Mouse (Mus musculus) A20 (cell line): ENCODE measurements around the gene Gimap8.
A peak's percentile ranks its signal among the peaks of the same experiment; 100 is the strongest.
"Not testable (repeated sequence)": the region's sequence is repeated elsewhere in the genome, so short reads cannot be mapped to it uniquely, and the experiment has no call there.

Source experiments
- DNase-seq: peaks from one replicate; pipeline ENCODE4 v3.0.0-alpha.2; 2011; ENCODE audit warnings: low read depth, low spot score

The Gimap8 gene

DNA sequence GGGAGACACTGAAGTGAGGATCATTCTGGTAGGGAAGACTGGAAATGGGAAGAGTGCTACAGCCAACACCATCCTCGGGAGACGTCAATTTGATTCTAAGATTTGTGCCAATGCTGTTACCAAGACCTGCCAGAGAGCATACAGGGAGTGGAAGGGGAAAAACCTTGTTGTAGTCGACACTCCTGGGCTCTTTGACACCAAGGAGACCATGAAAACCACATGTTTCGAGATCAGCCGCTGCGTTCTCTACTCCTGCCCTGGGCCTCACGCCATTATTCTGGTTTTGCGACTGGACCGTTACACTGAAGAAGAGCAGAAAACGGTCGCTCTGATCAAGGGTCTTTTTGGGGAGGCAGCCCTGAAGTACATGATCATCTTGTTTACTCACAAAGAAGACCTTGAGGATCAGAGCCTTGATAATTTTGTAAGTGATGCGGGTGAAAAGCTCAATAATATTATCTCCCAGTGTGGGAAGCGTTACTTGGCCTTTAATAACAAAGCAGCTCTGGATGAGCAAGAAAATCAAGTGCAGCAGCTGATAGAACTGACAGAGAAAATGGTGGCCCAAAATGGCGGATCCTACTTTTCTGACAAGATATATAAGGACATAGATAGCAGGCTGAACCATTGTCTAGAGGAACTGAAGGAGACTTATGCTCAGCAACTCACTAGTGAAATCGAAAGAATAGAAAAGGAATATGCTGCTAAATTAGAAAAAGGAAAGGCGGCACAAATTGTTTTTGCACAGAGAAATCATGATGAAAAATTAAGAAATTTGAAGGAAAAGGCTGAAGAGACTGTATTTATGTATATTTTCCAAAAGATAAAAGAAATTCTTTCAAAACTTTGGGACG lies 30.7 kb downstream of the Gimap8 start:
- DNase-seq = no peak

- DNase-seq = no peak
These were observed 31.4 kb downstream of the Gimap8 start for GRCm38 (mm10) chr6:48678391-48678790.

GRCm38 (mm10) chr6:48679701-48680100 lies 32.7 kb downstream of the Gimap8 start:
- DNase-seq = no peak

DNA sequence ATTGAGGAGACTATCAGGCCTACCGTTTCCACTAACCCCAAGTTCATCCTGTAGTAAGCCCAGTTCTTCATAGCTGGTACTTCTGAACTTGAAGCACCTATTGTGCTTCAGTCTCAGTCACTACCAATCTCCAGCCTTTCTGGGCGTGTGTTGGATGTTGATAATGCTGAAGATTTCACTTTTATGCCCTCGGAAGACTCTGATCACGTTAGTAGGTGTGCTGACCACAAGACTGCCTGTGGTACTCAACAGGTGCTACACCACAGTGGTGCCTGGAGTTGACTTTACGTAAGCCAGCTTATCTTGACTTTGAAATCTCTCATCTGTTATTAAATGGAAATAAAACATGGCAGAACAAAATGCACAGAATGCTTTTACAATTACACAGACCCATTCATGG lies 33.4 kb downstream of the Gimap8 start:
- DNase-seq = peak; percentile 9

DNA sequence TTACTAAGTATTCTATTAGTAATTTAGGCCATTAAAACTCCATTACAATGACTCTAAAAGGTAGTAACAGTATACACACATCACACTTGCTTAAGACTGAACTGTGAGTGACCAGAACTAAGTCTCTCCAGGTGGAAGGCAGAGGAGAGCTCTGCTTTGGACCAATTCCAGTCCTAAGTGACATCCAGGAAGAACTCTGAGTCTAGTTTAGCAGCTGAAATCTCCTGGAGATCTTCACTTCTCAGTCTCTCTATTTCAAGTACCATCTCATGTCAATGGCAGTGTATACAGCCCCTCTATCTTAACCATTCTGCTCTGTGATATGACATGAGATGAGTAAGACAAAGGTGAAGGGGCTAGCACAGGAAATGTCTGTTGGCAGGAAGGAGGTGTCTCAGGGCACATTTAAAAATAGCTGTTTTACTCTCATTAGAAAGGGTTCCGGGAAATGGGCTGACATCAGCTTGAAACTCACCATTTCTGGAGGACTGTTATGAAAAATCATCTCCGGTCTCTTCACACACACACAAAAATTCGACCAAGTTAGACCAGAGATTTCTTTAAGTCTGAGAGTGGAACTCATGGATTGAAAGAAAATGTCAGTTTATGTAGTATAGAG lies 34.5 kb downstream of the Gimap8 start:
- no peak for DNase-seq

GRCm38 (mm10) chr6:48682271-48682670 lies 35.2 kb downstream of the Gimap8 start:
- DNase-seq = no peak

DNA sequence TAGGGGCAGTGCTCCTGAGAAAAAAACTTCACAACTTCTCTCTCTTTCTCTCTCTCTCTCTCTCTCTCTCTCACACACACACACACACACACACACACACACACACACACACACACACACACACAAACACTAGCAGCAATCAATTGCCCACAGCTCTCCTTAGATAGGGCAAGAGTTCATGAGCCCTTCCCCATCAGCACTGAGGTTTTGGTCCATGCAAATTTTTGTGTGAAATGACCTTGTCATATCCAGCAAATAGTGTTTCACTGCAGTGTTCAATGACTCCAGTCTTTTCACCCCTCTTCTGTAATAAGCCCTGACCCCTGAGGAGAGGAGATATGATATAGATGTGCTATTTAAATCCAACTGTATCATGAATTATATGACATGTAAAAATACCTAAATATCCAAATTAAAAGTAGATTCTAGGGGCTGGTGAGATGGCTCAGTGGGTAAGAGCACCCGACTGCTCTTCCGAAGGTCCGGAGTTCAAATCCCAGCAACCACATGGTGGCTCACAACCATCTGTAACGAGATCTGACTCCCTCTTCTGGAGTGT lies 36.3 kb downstream of the Gimap8 start:
- DNase-seq = not testable (repeated sequence)

DNA sequence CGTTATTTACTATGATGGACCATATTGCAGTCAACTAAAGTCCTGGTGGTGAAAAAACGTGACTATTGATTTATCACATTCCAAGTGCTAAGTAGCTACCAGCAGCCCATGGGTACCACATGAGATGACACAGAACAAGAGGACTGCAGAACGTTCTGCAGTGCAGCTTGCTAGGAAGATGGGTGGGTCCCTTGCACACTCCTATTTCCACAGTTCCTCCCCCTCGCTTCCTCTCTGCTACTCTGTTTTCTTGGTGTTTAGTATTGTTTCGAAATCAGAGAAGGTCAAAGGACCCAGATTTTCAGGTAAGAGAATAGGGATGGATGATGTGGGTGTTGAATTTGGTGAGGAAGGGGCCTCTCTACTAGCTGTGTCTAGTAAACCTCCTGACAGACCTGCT lies 37.3 kb downstream of the Gimap8 start, which contains the start of gene Gimap4:
Gene Gimap4 (plus strand): TSS at position 231 of the 400 bp plus-strand sequence.
- DNase-seq = no peak

DNA sequence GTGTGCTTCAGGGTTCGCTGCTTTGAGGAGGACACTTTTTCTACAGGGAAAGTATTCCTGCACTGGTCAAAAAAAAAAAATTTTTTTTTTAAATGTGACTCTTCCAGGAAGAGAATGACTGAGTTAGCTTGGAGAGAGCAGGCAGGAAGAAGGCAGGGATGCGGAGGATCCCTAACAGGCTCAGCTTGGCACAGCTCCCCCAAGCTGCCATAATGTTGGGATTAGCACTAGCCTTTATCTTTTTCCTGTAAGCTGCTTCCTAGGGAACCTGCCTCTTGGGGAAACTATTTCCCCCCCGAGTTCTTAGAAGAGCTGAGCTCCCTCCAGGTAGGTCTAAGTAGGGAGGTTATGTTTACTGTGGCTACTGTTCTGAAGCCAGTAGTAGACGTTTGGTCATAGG lies 37.8 kb downstream of the Gimap8 start:
- no peak for DNase-seq

DNA sequence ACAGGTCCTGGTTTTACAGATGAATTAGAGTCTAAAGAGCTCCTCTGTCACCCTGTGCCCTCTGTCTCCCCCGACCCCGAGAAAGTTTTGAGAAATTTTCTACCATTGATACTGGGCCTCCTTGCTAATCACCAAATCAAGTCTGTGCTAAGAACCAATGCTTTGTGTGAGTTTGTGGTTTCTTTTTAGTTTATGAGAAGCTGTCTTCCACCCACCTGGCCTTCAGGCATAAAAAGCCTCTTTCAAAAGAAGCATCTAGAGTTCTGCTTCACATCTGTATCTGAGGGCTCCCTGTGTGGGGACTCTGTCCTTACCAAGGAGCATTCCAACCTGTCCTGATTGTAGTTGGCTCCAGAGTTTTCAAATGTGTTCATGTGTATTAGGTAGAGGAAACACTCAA lies 38.2 kb downstream of the Gimap8 start:
- DNase-seq = no peak

DNA sequence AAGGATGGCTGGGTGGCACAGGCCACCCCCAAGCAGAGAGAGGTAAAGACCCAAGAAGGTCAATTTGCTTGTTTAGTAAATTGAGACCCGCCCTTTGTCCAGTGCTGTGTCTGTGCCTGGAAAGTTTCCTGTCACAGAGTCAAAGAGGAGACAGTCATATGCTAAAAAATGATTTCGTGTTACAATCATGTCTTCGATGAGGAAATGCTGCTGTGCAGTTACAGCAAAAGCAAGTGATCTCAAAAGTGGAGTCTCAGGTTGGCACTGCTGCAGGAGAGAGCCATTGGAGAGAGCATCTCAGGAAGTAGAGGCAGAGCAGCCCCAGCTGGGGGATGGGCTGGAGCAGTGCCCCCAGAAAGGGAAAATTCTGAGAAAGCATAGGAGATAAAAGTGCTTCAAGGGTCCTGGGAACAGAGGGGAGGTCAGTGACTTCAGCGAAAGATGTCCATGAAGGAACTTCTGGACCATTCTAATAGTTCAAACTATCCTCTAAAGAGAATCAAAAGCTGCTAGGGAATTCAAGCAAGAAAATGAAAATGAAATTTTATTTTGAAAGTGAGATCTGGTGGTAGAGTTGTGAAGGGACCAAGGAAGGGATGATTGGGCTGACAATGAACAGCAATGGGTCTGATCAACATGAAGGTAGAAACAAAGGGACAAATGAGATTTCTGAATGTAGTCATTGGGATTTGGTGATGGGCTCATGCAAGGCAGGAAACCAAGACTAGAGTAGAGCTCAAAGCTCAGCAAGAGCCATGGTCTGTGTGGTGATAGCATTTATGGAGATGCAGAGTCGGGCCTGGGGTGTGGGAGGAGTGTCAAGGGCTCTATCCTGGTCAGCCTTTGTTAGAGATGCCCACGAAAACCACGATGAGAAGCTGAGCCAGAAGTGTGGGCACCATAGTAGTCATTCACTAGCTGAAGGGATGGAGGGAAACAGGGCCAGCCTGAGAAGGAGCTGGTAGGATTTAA lies 38.9 kb downstream of the Gimap8 start:
- DNase-seq = no peak

DNA sequence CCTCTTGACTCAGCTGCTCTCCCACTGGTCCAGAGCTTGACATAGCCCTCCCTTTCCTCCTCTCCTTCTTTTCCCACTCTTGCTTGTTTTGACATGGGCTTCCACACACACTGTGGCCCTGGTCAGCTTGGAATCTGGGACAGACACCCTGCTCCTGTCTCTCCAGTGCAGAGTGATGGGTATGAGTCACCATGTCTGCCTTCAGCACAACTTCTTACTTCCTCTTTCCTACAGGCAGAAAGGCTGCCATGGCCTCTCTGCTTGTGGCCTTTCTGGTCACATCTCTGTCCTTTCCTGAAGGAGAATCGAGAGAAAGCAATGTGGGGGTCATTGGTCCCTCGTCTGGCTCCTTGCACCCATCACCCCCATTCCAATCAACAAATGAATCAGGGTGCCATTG lies 40.0 kb downstream of the Gimap8 start:
- DNase-seq = peak; percentile 76

DNA sequence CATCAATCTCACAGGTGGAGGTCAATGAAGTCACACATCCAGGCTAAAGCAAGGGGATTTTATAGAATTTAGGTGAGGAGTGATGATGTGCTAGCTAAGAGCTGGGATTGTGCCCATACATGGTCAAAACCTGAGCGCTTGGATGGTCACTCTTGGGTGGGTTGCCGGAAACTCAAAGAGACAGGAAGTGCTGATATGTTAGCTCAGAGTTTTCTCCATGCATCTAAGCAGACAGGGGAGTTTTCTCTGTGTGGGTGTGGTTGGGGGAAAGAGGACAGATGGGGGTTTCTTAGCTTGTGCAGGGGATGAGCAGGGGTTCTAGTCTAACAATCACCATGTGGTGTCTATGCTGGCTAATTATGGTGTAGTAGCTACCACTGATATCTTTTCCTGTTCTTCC lies 42.3 kb downstream of the Gimap8 start:
- DNase-seq = no peak

GRCm38 (mm10) chr6:48692962-48693361 lies 45.9 kb downstream of the Gimap8 start:
- DNase-seq = peak; percentile 85

- DNase-seq = no peak
These were observed 50.0 kb downstream of the Gimap8 start for GRCm38 (mm10) chr6:48696830-48697554.

GRCm38 (mm10) chr6:48697555-48697930 lies 50.5 kb downstream of the Gimap8 start:
- DNase-seq = no peak

- DNase-seq = no peak
These were observed 51.2 kb downstream of the Gimap8 start for GRCm38 (mm10) chr6:48698066-48698856.

GRCm38 (mm10) chr6:48698888-48699287 lies 51.9 kb downstream of the Gimap8 start:
- DNase-seq = no peak

DNA sequence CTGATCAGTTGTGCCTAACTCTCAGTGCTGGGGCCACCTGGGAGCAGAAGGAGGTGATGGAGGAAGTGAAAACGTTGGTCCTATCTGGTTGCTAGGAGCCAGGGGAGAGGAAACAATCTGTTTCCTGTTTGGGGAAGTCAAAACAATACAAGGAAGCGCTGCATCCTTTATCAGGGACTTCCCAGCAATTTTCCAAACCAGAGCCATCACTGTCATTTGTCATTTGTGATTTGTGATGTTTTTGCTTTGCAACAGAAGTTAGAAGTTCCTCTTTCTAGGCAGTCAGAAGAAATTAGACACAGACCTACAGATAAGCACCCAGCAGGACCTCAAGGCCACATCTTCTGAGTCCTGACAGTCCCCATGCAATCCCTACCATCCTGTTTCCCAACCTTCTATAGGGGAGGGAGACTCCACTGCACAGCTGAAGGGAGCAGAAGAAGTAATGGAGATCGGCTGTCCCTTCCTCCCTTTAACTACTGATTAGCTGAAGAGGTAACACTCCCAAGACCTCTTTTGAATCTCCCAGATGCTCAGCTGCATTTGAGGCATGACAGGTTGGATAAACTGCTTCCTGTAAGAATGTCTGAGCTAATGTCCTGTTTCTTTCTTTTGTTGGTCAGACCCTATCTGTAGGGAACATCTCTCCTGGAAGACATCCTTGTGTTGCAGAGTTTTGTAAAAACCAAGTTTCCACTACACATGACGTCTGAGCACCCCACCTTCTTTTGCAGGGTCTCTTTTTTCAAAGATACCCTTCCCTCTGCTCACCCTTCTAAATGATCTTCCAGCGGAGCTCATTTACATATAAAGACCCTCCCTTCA lies 53.4 kb downstream of the Gimap8 start:
- peak; percentile 78 for DNase-seq
